Mouse (Mus musculus) G1E (cell line): ENCODE data around the gene Tmem151a. TPM values are rescaled to one million over a fixed set of nuclear protein-coding genes. Genes with fewer than 3 reads are reported as not detected.

Experiments
- ATAC-seq: 2 replicates; pipeline ENCODE4 v1.8.0; 2016; ENCODE audit warnings: mild to moderate bottlenecking; ENCODE audit not compliant: insufficient number of reproducible peaks, poor library complexity, low FRiP score, severe bottlenecking; ENCODE audit errors: extremely low read depth
- DNase-seq: peaks from one replicate; pipeline ENCODE4 v3.0.0; 2012; ENCODE audit warnings: low spot score
- H3K27me3 ChIP-seq: 2 replicates; pipeline ENCODE4 v1.6.1; 2012; ENCODE audit warnings: mild to moderate bottlenecking, low read length, inconsistent platforms; ENCODE audit not compliant: insufficient read depth
- H3K36me3 ChIP-seq: replicated peaks from 2 replicates; pipeline ENCODE3; 2012; ENCODE audit warnings: mild to moderate bottlenecking, inconsistent platforms
- H3K4me1 ChIP-seq: 2 replicates; pipeline ENCODE4 v1.6.1; 2012; ENCODE audit warnings: low read depth, low read length, inconsistent platforms, mixed read lengths; ENCODE audit not compliant: insufficient read depth
- H3K4me3 ChIP-seq: 2 replicates; pipeline ENCODE4 v1.5.1; 2012; ENCODE audit warnings: low read depth, mild to moderate bottlenecking, inconsistent platforms, low read length, moderate library complexity, mixed read lengths
- H3K9me3 ChIP-seq: replicated peaks from 2 replicates; pipeline ENCODE4 v1.6.1; 2012; ENCODE audit warnings: inconsistent platforms
- CTCF ChIP-seq: IDR thresholded peaks from 2 replicates; pipeline ENCODE4 v1.5.1; 2012; ENCODE audit warnings: low read depth, low read length, inconsistent platforms, mixed read lengths
- GATA1 ChIP-seq: IDR thresholded peaks from 2 replicates; pipeline ENCODE4 v1.6.1; 2012; ENCODE audit warnings: borderline replicate concordance, low read length, inconsistent platforms, mixed read lengths
- GATA2 ChIP-seq: IDR thresholded peaks from 2 replicates; pipeline ENCODE4 v1.6.1; 2012; ENCODE audit warnings: low read depth, low read length, inconsistent platforms, borderline replicate concordance
- POLR2AphosphoS5 ChIP-seq: IDR thresholded peaks from 2 replicates; pipeline ENCODE4 v1.6.1; 2012; ENCODE audit warnings: low read depth, low read length, inconsistent platforms; ENCODE audit not compliant: insufficient replicate concordance
- TAL1 ChIP-seq: conservative IDR thresholded peaks from 2 replicates; pipeline ENCODE4 v1.6.1; 2012; ENCODE audit warnings: low read depth, low read length, inconsistent platforms, mixed read lengths
- polyA plus RNA-seq: library from polyadenylated mRNA; stranded (reverse); fragments of >175 nt; gene quantifications from 2 replicates; pipeline ENCODE4 v1.2.3, GENCODE M21; 2012
- total RNA-seq, 2 experiments: library from RNA; stranded (forward) in 1 of 2; stranded (reverse) in 1 of 2; fragments of 200-1000 nt in 1 of 2; fragments of >200 nt in 1 of 2; fragmentation: Nextera tagmentation in 1 of 2; gene quantifications; 2 replicates each; pipeline ENCODE4 v1.2.3; 2014 to 2017

The Tmem151a gene
- total and polyA plus RNA-seq, 3 experiments: 0.16 TPM; not detected in 2

DNA sequence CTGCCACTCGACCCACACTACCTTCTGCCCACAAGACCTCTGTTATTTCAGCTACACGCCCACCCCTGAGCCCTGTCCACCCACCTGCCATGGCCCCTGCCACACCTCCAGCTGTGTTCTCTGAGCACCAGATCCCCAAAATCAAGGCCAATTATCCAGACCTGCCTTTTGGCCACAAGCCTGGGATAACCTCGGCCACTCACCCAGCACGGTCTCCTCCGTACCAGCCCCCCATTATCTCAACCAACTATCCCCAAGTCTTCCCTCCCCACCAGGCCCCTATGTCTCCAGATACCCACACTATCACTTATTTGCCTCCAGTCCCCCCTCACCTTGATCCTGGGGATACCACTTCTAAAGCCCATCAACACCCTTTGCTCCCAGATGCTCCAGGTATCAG lies 15.8 kb downstream of the Tmem151a start:
- Histone ChIP-seq H3K9me3 (no peaks in the 10 kb centered on the region), H3K4me1 (peaks cover 43% of the 10 kb centered on the region), H3K27me3 (peaks cover 44% of the 10 kb centered on the region), H3K36me3 (no peaks in the 10 kb centered on the region), H3K4me3 (no peak overlapping the region)
- ATAC-seq: no peak
- no peak for DNase-seq
- no peak for TF ChIP-seq POLR2AphosphoS5
- no peak for TF ChIP-seq GATA2
- TF ChIP-seq CTCF: no peak
- TF ChIP-seq TAL1: no peak
- no peak for TF ChIP-seq GATA1

DNA sequence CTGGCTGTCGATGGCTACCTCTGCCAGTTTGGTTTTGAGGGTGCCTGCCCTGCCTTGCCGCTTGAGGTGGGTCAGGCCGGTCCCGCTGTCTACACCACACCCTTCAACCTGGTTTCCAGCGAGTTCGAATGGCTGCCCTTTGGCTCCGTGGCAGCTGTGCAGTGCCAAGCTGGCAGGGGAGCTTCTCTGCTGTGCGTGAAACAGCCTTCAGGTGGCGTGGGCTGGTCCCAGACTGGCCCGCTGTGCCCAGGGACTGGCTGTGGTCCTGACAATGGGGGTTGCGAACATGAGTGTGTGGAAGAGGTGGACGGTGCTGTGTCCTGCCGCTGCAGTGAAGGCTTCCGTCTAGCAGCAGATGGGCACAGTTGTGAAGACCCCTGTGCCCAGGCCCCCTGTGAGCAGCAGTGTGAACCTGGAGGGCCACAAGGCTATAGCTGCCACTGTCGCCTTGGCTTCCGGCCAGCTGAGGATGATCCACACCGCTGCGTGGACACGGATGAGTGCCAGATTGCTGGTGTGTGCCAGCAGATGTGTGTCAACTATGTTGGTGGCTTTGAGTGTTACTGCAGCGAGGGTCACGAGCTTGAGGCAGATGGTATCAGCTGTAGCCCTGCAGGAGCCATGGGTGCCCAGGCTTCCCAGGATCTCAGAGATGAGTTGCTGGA lies 16.6 kb downstream of the Tmem151a start:
- H3K4me1 ChIP-seq: peaks cover 43% of the 10 kb centered on the region
- no peak for ATAC-seq
- DNase-seq: no peak
- no peak for TF ChIP-seq POLR2AphosphoS5
- no peak for TF ChIP-seq GATA2
- TF ChIP-seq GATA1: no peak
- TF ChIP-seq CTCF: no peak
- TF ChIP-seq TAL1: no peak
- peak overlapping the region; percentile 25; the same call in 1 of the 2 replicates for H3K4me3 ChIP-seq
- H3K27me3 ChIP-seq: peaks cover 38% of the 10 kb centered on the region
- no peaks in the 10 kb centered on the region for H3K9me3 ChIP-seq
- no peaks in the 10 kb centered on the region for H3K36me3 ChIP-seq

DNA sequence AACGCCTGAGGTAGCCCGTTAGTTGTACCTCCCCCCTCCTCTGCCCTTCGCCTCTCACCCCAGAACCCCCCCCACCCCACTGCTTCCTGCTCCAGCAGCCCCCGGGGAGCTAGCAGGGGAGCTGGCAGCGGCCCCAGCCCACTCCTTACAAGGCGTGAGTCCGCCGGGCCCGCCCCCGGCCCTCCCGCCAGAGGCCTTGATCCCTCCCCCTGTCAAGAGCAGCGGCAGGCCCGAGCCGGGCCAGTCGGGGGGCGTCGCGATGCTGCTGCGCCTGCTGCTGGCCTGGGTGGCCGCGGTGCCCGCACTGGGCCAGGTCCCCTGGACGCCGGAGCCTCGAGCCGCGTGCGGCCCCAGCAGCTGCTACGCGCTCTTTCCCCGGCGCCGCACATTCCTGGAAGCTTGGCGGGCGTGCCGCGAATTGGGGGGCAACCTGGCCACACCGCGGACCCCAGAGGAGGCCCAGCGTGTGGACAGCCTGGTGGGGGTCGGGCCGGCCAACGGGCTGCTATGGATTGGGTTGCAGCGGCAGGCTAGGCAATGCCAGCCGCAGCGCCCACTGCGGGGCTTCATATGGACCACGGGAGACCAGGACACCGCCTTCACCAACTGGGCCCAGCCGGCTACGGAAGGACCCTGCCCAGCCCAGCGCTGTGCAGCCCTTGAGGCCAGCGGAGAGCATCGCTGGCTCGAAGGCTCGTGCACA lies 17.3 kb downstream of the Tmem151a start, which contains the start of gene Cd248:
Gene Cd248 (plus strand): TSS at position 212 of the 703 bp plus-strand sequence.
- no peak for ATAC-seq
- Histone ChIP-seq H3K4me1 (peaks cover 42% of the 10 kb centered on the region), H3K27me3 (peaks cover 38% of the 10 kb centered on the region), H3K36me3 (no peaks in the 10 kb centered on the region), H3K4me3 (peak within 1 kb of the TSS; percentile 25; the same call in 1 of the 2 replicates), H3K9me3 (no peaks in the 10 kb centered on the region)
- no peak for TF ChIP-seq GATA1
- TF ChIP-seq TAL1: no peak
- TF ChIP-seq GATA2: no peak
- TF ChIP-seq POLR2AphosphoS5: no peak
- TF ChIP-seq CTCF: no peak
- DNase-seq: peak; percentile 51

DNA sequence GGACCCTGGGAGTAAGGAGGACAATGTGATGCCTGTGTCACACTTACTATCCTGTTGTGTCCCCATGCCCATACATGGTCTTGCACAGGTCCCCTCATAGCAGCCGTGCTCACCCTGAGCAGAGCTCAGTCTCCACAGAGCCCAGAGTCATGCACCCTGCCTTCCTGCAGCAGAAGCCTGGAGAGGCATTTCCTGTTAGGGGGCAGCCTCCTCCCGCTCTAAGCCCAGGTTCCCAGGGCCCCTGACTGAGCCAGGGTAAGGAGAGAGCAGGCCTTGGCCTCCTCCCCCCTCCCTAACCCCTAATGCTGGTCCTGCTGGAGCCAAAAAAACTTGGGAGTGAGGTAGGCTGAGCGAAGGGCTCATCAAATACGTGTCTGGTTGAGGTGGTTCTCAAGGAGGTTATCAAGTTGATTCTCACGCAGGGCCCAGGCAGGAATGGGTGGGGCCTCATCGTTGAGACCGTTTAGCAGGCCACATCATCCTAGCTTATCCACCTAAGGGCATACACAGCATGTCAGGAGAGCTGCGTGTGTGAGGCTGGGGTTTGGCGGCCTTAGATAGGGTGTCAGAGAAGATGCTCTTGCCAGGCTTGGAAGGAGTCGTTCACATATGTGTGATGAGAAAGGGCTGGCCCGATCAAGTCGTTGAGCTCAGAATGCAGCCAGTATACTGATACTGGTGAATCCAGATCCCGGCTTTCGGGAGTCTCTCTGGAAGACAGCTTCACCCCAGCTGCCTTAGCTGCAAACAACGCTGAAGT lies 18.1 kb downstream of the Tmem151a start:
- ATAC-seq (no peak), DNase-seq (no peak)
- H3K4me1 ChIP-seq: peaks cover 34% of the 10 kb centered on the region
- no peak overlapping the region for H3K4me3 ChIP-seq
- TF ChIP-seq TAL1: no peak
- no peak for TF ChIP-seq GATA1
- TF ChIP-seq GATA2: no peak
- no peak for TF ChIP-seq CTCF
- TF ChIP-seq POLR2AphosphoS5: no peak
- no peaks in the 10 kb centered on the region for H3K36me3 ChIP-seq
- H3K9me3 ChIP-seq: no peaks in the 10 kb centered on the region
- peaks cover 43% of the 10 kb centered on the region for H3K27me3 ChIP-seq

DNA sequence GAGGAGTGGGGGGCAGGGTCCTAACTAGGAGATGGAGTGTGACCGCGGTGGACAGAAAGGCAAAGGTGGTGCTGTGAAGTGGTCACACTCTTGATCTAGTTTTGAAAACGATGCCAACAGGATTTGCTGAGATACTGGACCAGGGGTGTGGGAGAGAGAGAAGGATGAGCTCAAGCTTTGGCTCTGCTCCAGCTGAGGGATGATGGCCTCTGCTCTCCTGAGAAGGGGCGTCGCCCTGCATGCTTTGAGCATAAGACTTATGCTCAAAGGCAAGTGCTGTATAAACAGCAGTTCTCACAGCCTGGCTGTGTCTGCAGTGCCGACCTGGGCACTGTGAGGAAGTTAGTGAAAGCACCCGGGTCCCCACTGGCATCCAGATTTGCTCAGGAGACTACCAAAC lies 20.2 kb downstream of the Tmem151a start:
- Histone ChIP-seq H3K27me3 (peaks cover 39% of the 10 kb centered on the region), H3K36me3 (no peaks in the 10 kb centered on the region), H3K9me3 (no peaks in the 10 kb centered on the region), H3K4me3 (no peak overlapping the region), H3K4me1 (peaks cover 34% of the 10 kb centered on the region)
- ATAC-seq (no peak), DNase-seq (no peak)
- TF ChIP-seq TAL1 (no peak), CTCF (no peak), GATA1 (no peak), GATA2 (no peak), POLR2AphosphoS5 (no peak)
